Mouse (Mus musculus): Measurements from ENCODE around the gene Ube3a.

Ube3a gene

DNA sequence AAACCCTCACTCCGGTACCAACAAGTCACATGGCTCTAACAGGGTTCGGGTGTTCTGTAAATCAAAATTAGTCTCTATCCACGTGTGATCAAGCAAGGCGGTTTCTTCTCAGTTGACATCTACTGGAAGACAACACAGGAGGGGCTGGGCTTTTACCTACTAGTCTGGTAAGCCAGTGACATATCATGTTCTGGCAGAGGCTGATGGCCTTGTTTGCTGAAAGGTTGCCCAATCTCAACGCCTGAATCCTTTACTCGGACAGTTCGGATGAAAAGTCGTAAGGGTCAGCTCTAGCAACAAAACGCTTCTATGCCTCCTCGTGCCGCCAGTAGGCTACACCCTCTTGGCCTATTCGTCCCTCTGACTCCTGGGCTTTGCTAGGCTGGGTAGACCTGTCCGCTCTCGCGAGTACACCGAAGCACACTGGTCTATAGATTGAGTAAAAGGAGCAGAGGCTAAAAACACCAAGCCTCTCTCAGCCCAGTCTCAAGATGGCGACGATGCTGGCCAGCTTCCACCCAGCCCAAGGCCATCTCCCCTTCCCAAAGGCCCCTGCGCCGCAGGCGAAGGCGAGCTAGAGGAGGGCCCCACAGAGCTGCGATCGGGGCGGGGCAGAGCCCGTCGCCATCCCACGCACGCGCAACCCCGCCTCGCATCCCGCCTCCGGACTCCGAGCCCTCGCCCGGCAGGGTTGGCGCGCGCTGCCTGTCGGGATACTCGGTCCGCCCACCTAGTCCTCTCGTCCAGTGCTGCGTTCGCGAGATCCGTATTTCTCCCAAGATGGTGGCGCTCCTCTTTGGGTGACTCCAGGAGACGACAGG lies at the start of gene Ube3a:
Ube3a (plus strand) TSS at position 706 of the 821 bp plus-strand sequence.
- in situ Hi-C loops (cut with MboI; ENCODE audit: unreplicated experiment in 2 of 2): loop anchor here (10.0 to 25.0 kb wide), 5 partner anchors 373 to 833 kb away; no protein-coding TSS in a partner anchor

GRCm38 (mm10) chr7:59192831-59193230 lies 35.7 kb upstream of the Ube3a start:
- in situ Hi-C loops (cut with MboI; ENCODE audit: unreplicated experiment in 2 of 2): no loop called here

GRCm38 (mm10) chr7:59214911-59215310 lies 13.6 kb upstream of the Ube3a start:
- in situ Hi-C loops (cut with MboI; ENCODE audit: unreplicated experiment in 2 of 2): no loop called here

DNA sequence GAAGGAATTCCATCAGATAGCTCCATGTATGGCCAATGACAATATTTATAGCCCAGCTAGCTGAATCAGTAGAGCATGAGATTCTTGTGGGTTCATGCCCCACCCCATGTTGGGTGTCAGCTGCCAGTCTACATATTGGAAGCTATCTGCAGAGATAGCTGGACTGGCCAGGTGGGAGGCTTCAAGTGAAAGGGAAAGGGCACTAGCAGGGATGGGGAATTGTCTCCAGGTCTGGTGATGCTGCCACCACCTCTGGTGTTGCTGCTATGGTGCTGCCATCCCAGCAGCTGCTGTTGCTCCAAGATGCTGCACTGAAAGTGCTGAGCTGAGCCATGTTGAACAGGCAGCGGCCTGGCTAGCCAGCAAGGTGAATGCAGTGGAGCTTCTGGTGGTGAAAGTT lies 7.3 kb upstream of the Ube3a start:
- in situ Hi-C loops (cut with MboI; ENCODE audit: unreplicated experiment in 2 of 2): loop anchor here (10.0 kb wide), 4 partner anchors 366 to 826 kb away; no protein-coding TSS in a partner anchor

GRCm38 (mm10) chr7:59228866-59229182 lies 274 bp downstream of the Ube3a start:
- in situ Hi-C loops (cut with MboI; ENCODE audit: unreplicated experiment in 2 of 2): loop anchor here (10.0 to 25.0 kb wide), 5 partner anchors 374 to 834 kb away; no protein-coding TSS in a partner anchor

- in situ Hi-C loops (cut with MboI; ENCODE audit: unreplicated experiment in 2 of 2): loop anchor here (10.0 to 25.0 kb wide), 5 partner anchors 375 to 835 kb away; no protein-coding TSS in a partner anchor
Observed at GRCm38 (mm10) chr7:59229183-59229911, 797 bp downstream of the Ube3a start.

- in situ Hi-C loops (cut with MboI; ENCODE audit: unreplicated experiment in 2 of 2): loop anchor here (10.0 to 25.0 kb wide), 2 partner anchors 54 to 393 kb away; no protein-coding TSS in a partner anchor
Observed at GRCm38 (mm10) chr7:59230304-59230703, 1.8 kb downstream of the Ube3a start.

GRCm38 (mm10) chr7:59230768-59231167 lies 2.2 kb downstream of the Ube3a start:
- in situ Hi-C loops (cut with MboI; ENCODE audit: unreplicated experiment in 2 of 2): loop anchor here (10.0 to 25.0 kb wide), 2 partner anchors 54 to 393 kb away; no protein-coding TSS in a partner anchor

- in situ Hi-C loops (cut with MboI; ENCODE audit: unreplicated experiment in 2 of 2): loop anchor here (10.0 to 25.0 kb wide), 2 partner anchors 53 to 395 kb away; no protein-coding TSS in a partner anchor
Observed at GRCm38 (mm10) chr7:59231960-59232359, 3.4 kb downstream of the Ube3a start.

GRCm38 (mm10) chr7:59234773-59235401 lies 6.3 kb downstream of the Ube3a start:
- in situ Hi-C loops (cut with MboI; ENCODE audit: unreplicated experiment in 2 of 2): loop anchor here (10.0 to 25.0 kb wide), 2 partner anchors 50 to 398 kb away; no protein-coding TSS in a partner anchor

GRCm38 (mm10) chr7:59243257-59243656 lies 14.7 kb downstream of the Ube3a start:
- in situ Hi-C loops (cut with MboI; ENCODE audit: unreplicated experiment in 2 of 2): loop anchor here in 1 of 2 experiments (25.0 kb wide), 1 partner anchor 406 kb away; no protein-coding TSS in a partner anchor

DNA sequence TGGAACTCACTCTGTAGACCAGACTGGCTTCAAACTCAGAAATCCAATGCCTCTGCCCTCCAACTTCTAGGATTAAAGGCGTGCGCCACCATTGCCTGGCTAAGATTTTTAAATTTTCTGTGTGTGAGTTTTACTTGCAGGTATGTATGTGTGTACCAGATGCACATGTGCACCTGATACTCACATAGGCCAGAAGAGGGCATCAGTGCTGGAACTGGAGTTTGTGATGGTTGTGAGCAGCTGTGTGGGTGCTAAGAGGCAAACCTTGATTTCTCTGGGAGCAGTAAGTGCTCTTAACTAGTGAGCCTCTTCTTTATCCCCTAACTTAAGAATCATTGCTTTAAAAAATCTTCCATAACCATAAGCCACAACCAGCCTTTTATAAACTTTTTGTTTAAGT lies 17.0 kb downstream of the Ube3a start:
- in situ Hi-C loops (cut with MboI; ENCODE audit: unreplicated experiment in 2 of 2): loop anchor here in 1 of 2 experiments (25.0 kb wide), 1 partner anchor 408 kb away; no protein-coding TSS in a partner anchor

- in situ Hi-C loops (cut with MboI; ENCODE audit: unreplicated experiment in 2 of 2): no loop called here
Observed at GRCm38 (mm10) chr7:59253373-59253772, 24.8 kb downstream of the Ube3a start.

DNA sequence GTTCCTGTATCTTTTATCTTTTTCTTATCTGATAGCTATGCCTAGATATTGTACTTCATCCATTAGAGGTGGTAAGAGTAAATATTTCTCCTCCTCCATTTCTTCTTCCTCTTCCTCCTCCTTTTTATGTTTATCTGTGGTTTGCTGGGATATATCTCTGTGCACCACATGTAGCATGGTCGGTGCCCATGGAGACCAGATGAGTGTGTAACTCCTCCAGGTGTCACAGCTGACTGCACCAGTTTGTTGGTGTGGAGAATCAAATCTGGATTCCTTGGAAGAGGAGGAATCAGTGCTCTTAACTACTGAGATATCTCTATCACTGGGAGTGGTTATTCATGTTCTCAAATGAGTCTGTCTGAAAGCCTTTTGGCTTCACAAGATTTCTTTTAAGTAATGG lies 37.0 kb downstream of the Ube3a start:
- in situ Hi-C loops (cut with MboI; ENCODE audit: unreplicated experiment in 2 of 2): no loop called here

DNA sequence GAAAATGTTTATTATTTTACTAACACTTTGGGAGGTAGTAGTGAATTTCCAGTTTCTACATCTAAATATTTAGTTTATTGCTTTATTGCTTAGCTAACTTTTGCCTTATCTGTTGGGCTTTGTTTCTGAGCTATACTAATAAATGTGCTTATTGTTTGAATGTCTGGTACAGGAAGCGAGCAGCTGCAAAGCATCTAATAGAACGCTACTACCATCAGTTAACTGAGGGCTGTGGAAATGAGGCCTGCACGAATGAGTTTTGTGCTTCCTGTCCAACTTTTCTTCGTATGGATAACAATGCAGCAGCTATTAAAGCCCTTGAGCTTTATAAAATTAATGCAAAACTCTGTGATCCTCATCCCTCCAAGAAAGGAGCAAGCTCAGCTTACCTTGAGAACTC lies 43.2 kb downstream of the Ube3a start:
- in situ Hi-C loops (cut with MboI; ENCODE audit: unreplicated experiment in 2 of 2): no loop called here

GRCm38 (mm10) chr7:59312576-59312975 lies 84.0 kb downstream of the Ube3a start:
- in situ Hi-C loops (cut with MboI; ENCODE audit: unreplicated experiment in 2 of 2): loop anchor here in 1 of 2 experiments (25.0 kb wide), 1 partner anchor 925 kb away; no protein-coding TSS in a partner anchor

DNA sequence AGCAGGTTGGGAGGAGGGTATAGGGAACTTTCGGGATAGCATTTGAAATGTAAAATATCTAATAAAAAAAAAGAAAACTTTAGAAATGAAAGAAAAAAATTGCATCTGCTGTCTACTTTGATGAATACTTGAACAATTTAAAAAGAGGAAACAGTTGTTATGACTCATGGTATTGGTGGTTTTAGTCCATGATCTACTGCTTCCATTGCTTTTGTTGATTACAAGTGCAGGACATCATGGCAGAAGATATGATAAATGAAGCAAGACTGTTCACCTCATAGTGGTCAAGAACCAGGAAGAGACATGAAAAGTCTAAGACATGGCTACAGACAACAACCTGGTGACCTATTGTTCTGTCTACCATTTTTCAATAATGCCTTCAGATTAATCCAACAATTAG lies 94.2 kb downstream of the Ube3a start:
- in situ Hi-C loops (cut with MboI; ENCODE audit: unreplicated experiment in 2 of 2): loop anchor here in 1 of 2 experiments (25.0 kb wide), 1 partner anchor 935 kb away; no protein-coding TSS in a partner anchor
